Comparison of ENCODE assay signal across 13 mouse cellular contexts in the genomic region with DNA sequence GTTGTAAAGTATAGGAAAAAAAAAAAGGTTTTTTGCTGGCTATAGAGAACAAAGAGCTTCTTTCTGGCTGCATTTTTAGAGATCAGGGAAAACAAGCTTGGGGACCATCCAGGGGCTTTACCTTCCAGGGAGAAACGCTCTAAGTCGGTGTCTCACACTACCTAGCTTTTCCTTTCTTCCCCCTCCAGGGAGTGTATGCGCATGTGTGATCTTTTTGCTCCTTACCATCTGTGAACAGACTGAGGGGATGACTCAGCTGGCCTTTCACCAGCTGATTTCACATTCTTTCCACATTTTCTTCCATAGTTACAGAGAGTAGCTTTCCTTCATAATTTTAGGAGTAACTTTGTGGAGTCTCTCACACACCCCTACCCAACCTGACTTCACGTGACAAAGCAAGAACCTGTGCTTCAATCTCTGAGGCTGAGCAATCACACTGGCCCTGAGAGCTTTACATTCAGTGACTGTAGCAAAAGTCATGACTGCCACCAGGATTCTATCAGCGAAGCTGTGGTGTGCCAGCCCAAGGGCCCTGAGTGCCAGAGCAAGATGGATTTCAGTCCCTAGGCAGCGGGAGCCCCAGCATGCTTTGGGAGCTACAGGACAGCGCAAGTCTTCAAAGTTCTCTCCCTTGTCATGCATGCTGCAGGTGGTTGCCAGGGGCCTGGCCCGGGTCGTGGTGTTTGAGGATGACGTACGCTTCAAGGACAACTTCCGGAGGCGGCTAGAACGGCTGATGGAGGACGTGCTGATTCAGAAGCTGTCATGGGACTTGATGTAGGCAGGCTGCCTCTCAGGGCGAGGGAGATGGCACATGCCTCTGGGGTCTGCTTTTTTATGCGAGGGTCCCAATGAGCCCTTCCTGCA. TPM values are rescaled to one million over a fixed set of nuclear protein-coding genes. Genes with fewer than 3 reads are reported as not detected.
DNase-seq lines count a peak whose midpoint lies in the region; ATAC-seq and TF ChIP-seq lines count a peak whose summit lies in the region.
"Had no signal": no experiment of that assay in that cellular context is flagged by ENCODE, and none has a peak within 500 bp of the region (broad histone marks: within the 10 kb centered on the region; RNA-seq: fewer than 3 reads in every experiment).

No protein-coding gene starts in this region.

- H3K4me1 ChIP-seq in heart, embryonic 12.5 days (replicated peaks): peaks cover 15% of the 10 kb centered on the region
- 0 out of 2 replicates have a peak, but pooled peaks cover 2% of the 10 kb centered on the region for H3K4me1 ChIP-seq in testis, adult 2 months (ENCODE audit: control insufficient read depth, insufficient read depth, low read length)
- H3K4me1 ChIP-seq in hindbrain, embryonic 11.5 days (replicated peaks; ENCODE audit: control insufficient read depth, insufficient read depth, low read length): no peaks in the 10 kb centered on the region
- H3K4me1 ChIP-seq: forebrain, embryonic 15.5 days; neural tube, embryonic 15.5 days had no signal

- no peak for TF ChIP-seq CTCF in testis, adult 2 months (IDR thresholded peaks at IDR 0.05; ENCODE audit: control insufficient read depth, insufficient read depth, insufficient replicate concordance, low read depth, low read length)

- no peak overlapping the region for H3K4me3 ChIP-seq in heart, embryonic 12.5 days
- H3K4me3 ChIP-seq in testis, adult 2 months (ENCODE audit: control insufficient read depth, low read depth, low read length): no peak overlapping the region
- no peak overlapping the region for H3K4me3 ChIP-seq in hindbrain, embryonic 11.5 days (ENCODE audit: low read depth, low read length)
- H3K4me3 ChIP-seq: forebrain, embryonic 15.5 days; midbrain, embryonic 10.5 days; neural tube, embryonic 15.5 days had no signal

- H3K9me3 ChIP-seq in heart, embryonic 12.5 days (replicated peaks): no peaks in the 10 kb centered on the region
- H3K9me3 ChIP-seq in hindbrain, embryonic 11.5 days (ENCODE audit: control insufficient read depth, low read length): no peaks in the 10 kb centered on the region
- H3K9me3 ChIP-seq: forebrain, embryonic 15.5 days; midbrain, embryonic 10.5 days; neural tube, embryonic 15.5 days had no signal

- TF ChIP-seq POLR2A in testis, adult 2 months (IDR thresholded peaks at IDR 0.05; ENCODE audit: control insufficient read depth, low read depth, low read length): no peak

- no peak for ATAC-seq in heart, embryonic 12.5 days (ENCODE audit: insufficient number of reproducible peaks, low FRiP score)
- no peak for ATAC-seq in hindbrain, embryonic 11.5 days (ENCODE audit: low FRiP score)
- ATAC-seq: forebrain, embryonic 15.5 days; liver, postnatal 0 days had no signal

- peaks cover 26% of the 10 kb centered on the region for H3K36me3 ChIP-seq in heart, embryonic 12.5 days
- H3K36me3 ChIP-seq in testis, adult 2 months (ENCODE audit: control insufficient read depth, insufficient read depth, low read length): no peaks in the 10 kb centered on the region
- 0 out of 2 replicates have a peak, but pooled peaks cover 4% of the 10 kb centered on the region for H3K36me3 ChIP-seq in hindbrain, embryonic 11.5 days (ENCODE audit: control insufficient read depth, insufficient read depth, low read length)
- H3K36me3 ChIP-seq: forebrain, embryonic 15.5 days had no signal

- H3K27ac ChIP-seq in heart, embryonic 12.5 days (ENCODE audit: poor library complexity, severe bottlenecking): no peak overlapping the region
- peak overlapping the region; percentile 83 for H3K27ac ChIP-seq in testis, adult 2 months (ENCODE audit: control insufficient read depth, insufficient read depth, low read depth, low read length)
- H3K27ac ChIP-seq in hindbrain, embryonic 11.5 days (ENCODE audit: low read depth, low read length): no peak overlapping the region
- H3K27ac ChIP-seq: forebrain, embryonic 15.5 days; midbrain, embryonic 10.5 days; neural tube, embryonic 15.5 days had no signal

- 59% methylated on average over 17 of the region's 17 CpGs for WGBS in heart, embryonic 12.5 days
- WGBS in hindbrain, embryonic 11.5 days: 74% methylated on average over 17 of the region's 17 CpGs

- no peak overlapping the region for H3K4me2 ChIP-seq in heart, embryonic 12.5 days
- no peak overlapping the region for H3K4me2 ChIP-seq in hindbrain, embryonic 11.5 days (replicated peaks; ENCODE audit: low read depth, low read length)
- H3K4me2 ChIP-seq: forebrain, embryonic 15.5 days; neural tube, embryonic 15.5 days had no signal

- no peaks in the 10 kb centered on the region for H3K27me3 ChIP-seq in heart, embryonic 12.5 days (replicated peaks)
- H3K27me3 ChIP-seq in testis, adult 2 months (ENCODE audit: control insufficient read depth, insufficient read depth, low read length): no peaks in the 10 kb centered on the region
- H3K27me3 ChIP-seq in hindbrain, embryonic 11.5 days (ENCODE audit: control insufficient read depth, insufficient read depth, low read length): no peaks in the 10 kb centered on the region
- H3K27me3 ChIP-seq: forebrain, embryonic 15.5 days; neural tube, embryonic 15.5 days had no signal

- H3K9ac ChIP-seq in heart, embryonic 12.5 days: no peak overlapping the region
- no peak overlapping the region for H3K9ac ChIP-seq in hindbrain, embryonic 11.5 days (ENCODE audit: low read depth, low read length)
- H3K9ac ChIP-seq: forebrain, embryonic 15.5 days; liver, postnatal 0 days; neural tube, embryonic 15.5 days had no signal

- DNase-seq in heart, adult 18-20 months: peak; percentile 51 to 54
- no peak for DNase-seq in testis, postnatal 14 days (ENCODE audit: low spot score)
- peak; percentile 84 for DNase-seq in adrenal gland, adult 8-10 months
- DNase-seq in telencephalon, adult 2 months (ENCODE audit: low read depth, low spot score): peak; percentile 54
- DNase-seq in hindbrain, embryonic 11.5 days (ENCODE audit: low spot score): no peak
- DNase-seq in liver: no peak
- DNase-seq: layer of hippocampus, postnatal 36 days; liver, postnatal 0 days had no signal

RNA-seq across cellular contexts. Expression of a gene that starts 8.8 kb away (rescaled TPM):
- 10 to 100 TPM; 15.0 to 21.8 TPM for total RNA-seq in heart, adult 18-20 months (2021)
- 64.1 and 72.2 TPM in 2 replicates for polyA plus RNA-seq in heart, embryonic 12.5 days (2016; fragmentation: Nextera tagmentation; extraction: Ambion mirVana)
- 1,873 and 2,193 TPM in 2 replicates for polyA plus RNA-seq in testis, adult 2 months (2012; rRNA removed)
- total RNA-seq in adrenal gland, adult 8-10 months (2022): 10 to 100 TPM; 31.2 to 80.8 (median 57.9) TPM
- polyA plus RNA-seq in hindbrain, embryonic 11.5 days (2014; fragmentation: Nextera tagmentation; extraction: Ambion mirVana): 83.2 and 89.0 TPM in 2 replicates

RNA-seq across cellular contexts. Expression of a gene that starts 11.2 kb away (rescaled TPM):
- 1 to 10 TPM; 1.9 to 2.7 TPM for total RNA-seq in heart, adult 18-20 months (2021)
- polyA plus RNA-seq in heart, embryonic 12.5 days (2016; fragmentation: Nextera tagmentation; extraction: Ambion mirVana): 24.7 and 26.9 TPM in 2 replicates
- 8.9 and 10.1 TPM in 2 replicates for polyA plus RNA-seq in testis, adult 2 months (2012; rRNA removed)
- 10 to 100 TPM in 3 of 4 experiments, 1 to 10 TPM in 1; 7.6 to 32.8 (median 18.4) TPM for total RNA-seq in adrenal gland, adult 8-10 months (2022)
- polyA plus RNA-seq in hindbrain, embryonic 11.5 days (2014; fragmentation: Nextera tagmentation; extraction: Ambion mirVana): 16.9 and 17.1 TPM in 2 replicates

RNA-seq across cellular contexts. Expression of a gene that starts 55.0 kb away (rescaled TPM):
- 10 to 100 TPM; 22.7 to 24.7 TPM for total RNA-seq in heart, adult 18-20 months (2021)
- polyA plus RNA-seq in heart, embryonic 12.5 days (2016; fragmentation: Nextera tagmentation; extraction: Ambion mirVana): 42.8 and 43.3 TPM in 2 replicates
- polyA plus RNA-seq in testis, adult 2 months (2012; rRNA removed): 31.4 and 36.0 TPM in 2 replicates
- 10 to 100 TPM; 34.7 to 56.4 (median 43.6) TPM for total RNA-seq in adrenal gland, adult 8-10 months (2022)
- polyA plus RNA-seq in hindbrain, embryonic 11.5 days (2014; fragmentation: Nextera tagmentation; extraction: Ambion mirVana): 55.7 and 57.4 TPM in 2 replicates

Comparison
In these comparisons a context has a peak if more than half of its experiments do, and no peak if none do; other contexts are left out.
1. DNase-seq: peak in heart, adult 18-20 months (2 of 2), adrenal gland, adult 8-10 months (single experiment) and telencephalon, adult 2 months (single experiment); none in testis, postnatal 14 days (single experiment), hindbrain, embryonic 11.5 days (single experiment) and liver (single experiment).
2. RNA of a gene that starts 8.8 kb away (polyA plus RNA-seq): 1,873 to 2,193 TPM in testis, adult 2 months; 83.2 to 89.0 TPM in hindbrain, embryonic 11.5 days and 64.1 to 72.2 TPM in heart, embryonic 12.5 days; every median in the first group is over 10 times any median in the second.